Mouse (Mus musculus) hindbrain, embryonic 15.5 days (tissue): ENCODE results near the gene Inpp4b. TPM values are rescaled to one million over a fixed set of nuclear protein-coding genes. Genes with fewer than 3 reads are reported as not detected.

Experiments
- ATAC-seq: fragments of 200-750 bp; cut with Nextera tagmentation; 2 replicates; pipeline ENCODE4 v1.8.0; 2017; ENCODE audit warnings: low read depth, moderate number of reproducible peaks, moderate TSS enrichment; ENCODE audit not compliant: low FRiP score
- H3K27ac ChIP-seq: fragments of 300-500 bp; sonication (generic); replicated peaks from 2 replicates; pipeline ENCODE4 v1.5.1; 2015; ENCODE audit warnings: mild to moderate bottlenecking, inconsistent platforms
- H3K27me3 ChIP-seq: fragments of 300-500 bp; sonication (generic); 2 replicates; pipeline ENCODE4 v1.6.1; 2015; ENCODE audit warnings: control low read depth, inconsistent platforms
- H3K36me3 ChIP-seq: fragments of 300-500 bp; sonication (generic); 2 replicates; pipeline ENCODE4 v1.6.1; 2015; ENCODE audit warnings: control low read depth, inconsistent platforms
- H3K4me1 ChIP-seq: fragments of 300-500 bp; sonication (generic); replicated peaks from 2 replicates; pipeline ENCODE4 v1.6.1; 2015; ENCODE audit warnings: control low read depth, inconsistent platforms
- H3K4me2 ChIP-seq: fragments of 300-500 bp; sonication (generic); 2 replicates; pipeline ENCODE4 v1.6.1; 2015; ENCODE audit warnings: moderate library complexity, mild to moderate bottlenecking, inconsistent platforms
- H3K4me3 ChIP-seq: fragments of 300-500 bp; sonication (generic); 2 replicates; pipeline ENCODE4 v1.5.1; 2015; ENCODE audit warnings: mild to moderate bottlenecking, inconsistent platforms
- H3K9ac ChIP-seq: fragments of 300-500 bp; sonication (generic); 2 replicates; pipeline ENCODE4 v1.6.1; 2015; ENCODE audit warnings: inconsistent platforms
- H3K9me3 ChIP-seq: fragments of 300-500 bp; sonication (generic); 2 replicates; pipeline ENCODE4 v1.6.1; 2016; ENCODE audit warnings: control low read depth, inconsistent platforms
- WGBS: fragments of 180-500 bp; shearing (Covaris S2); methylation state at CpG from one replicate; pipeline ENCODE4 v1.1.7; 2015; 5-methylcytosine and 5-hydroxymethylcytosine counted together
- polyA plus RNA-seq: library from polyadenylated mRNA; unstranded; fragments of >200 nt; fragmentation: Nextera tagmentation; extraction: Ambion mirVana; gene quantifications from 2 replicates; pipeline ENCODE4 v1.2.1, GENCODE M21; 2015

Gene Inpp4b
- polyA plus RNA-seq, 1 experiment from 2014 or later, result 9.0 TPM

- no peak overlapping the region for H3K4me3 ChIP-seq
- no peak overlapping the region for H3K9ac ChIP-seq
- 64% methylated on average over 1 of the region's 1 CpGs for WGBS
- no peaks in the 10 kb centered on the region for H3K9me3 ChIP-seq
- H3K36me3 ChIP-seq, result no peaks in the 10 kb centered on the region
- no peak overlapping the region for H3K4me2 ChIP-seq
- H3K27me3 ChIP-seq, result no peaks in the 10 kb centered on the region
- H3K4me1 ChIP-seq, result no peaks in the 10 kb centered on the region
- ATAC-seq, result no peak
- H3K27ac ChIP-seq, result no peak overlapping the region
Measured at GRCm38 (mm10) chr8:81774454-81774853, 432.1 kb downstream of the Inpp4b start.

- Histone ChIP-seq H3K36me3 (no peaks in the 10 kb centered on the region), H3K4me2 (no peak overlapping the region), H3K27me3 (no peaks in the 10 kb centered on the region), H3K27ac (no peak overlapping the region), H3K4me1 (no peaks in the 10 kb centered on the region), H3K9me3 (no peaks in the 10 kb centered on the region), H3K4me3 (no peak overlapping the region), H3K9ac (no peak overlapping the region)
- WGBS, result 73% methylated on average over 4 of the region's 4 CpGs
- ATAC-seq, result no peak
Measured at GRCm38 (mm10) chr8:81776516-81777237, 434.3 kb downstream of the Inpp4b start.

GRCm38 (mm10) chr8:81777704-81778103 lies 435.3 kb downstream of the Inpp4b start:
- H3K9ac ChIP-seq, result no peak overlapping the region
- no peak for ATAC-seq
- H3K9me3 ChIP-seq, result no peaks in the 10 kb centered on the region
- H3K36me3 ChIP-seq, result no peaks in the 10 kb centered on the region
- no peak overlapping the region for H3K4me2 ChIP-seq
- 91% methylated on average over 1 of the region's 1 CpGs for WGBS
- H3K4me1 ChIP-seq, result no peaks in the 10 kb centered on the region
- no peak overlapping the region for H3K27ac ChIP-seq
- H3K27me3 ChIP-seq, result no peaks in the 10 kb centered on the region
- no peak overlapping the region for H3K4me3 ChIP-seq

GRCm38 (mm10) chr8:81779440-81779839 lies 437.1 kb downstream of the Inpp4b start:
- H3K4me3 ChIP-seq, result no peak overlapping the region
- no peaks in the 10 kb centered on the region for H3K36me3 ChIP-seq
- H3K4me1 ChIP-seq, result no peaks in the 10 kb centered on the region
- H3K9me3 ChIP-seq, result no peaks in the 10 kb centered on the region
- no peak for ATAC-seq
- H3K27ac ChIP-seq, result no peak overlapping the region
- no peak overlapping the region for H3K4me2 ChIP-seq
- WGBS, result 90% methylated on average over 5 of the region's 5 CpGs
- H3K27me3 ChIP-seq, result no peaks in the 10 kb centered on the region
- H3K9ac ChIP-seq, result no peak overlapping the region

GRCm38 (mm10) chr8:81780166-81780565 lies 437.8 kb downstream of the Inpp4b start:
- Histone ChIP-seq H3K36me3 (no peaks in the 10 kb centered on the region), H3K9ac (no peak overlapping the region), H3K4me2 (no peak overlapping the region), H3K4me1 (no peaks in the 10 kb centered on the region), H3K27ac (no peak overlapping the region), H3K27me3 (no peaks in the 10 kb centered on the region), H3K9me3 (no peaks in the 10 kb centered on the region), H3K4me3 (no peak overlapping the region)
- ATAC-seq, result no peak
- 90% methylated on average over 6 of the region's 6 CpGs for WGBS

- 87% methylated on average over 2 of the region's 2 CpGs for WGBS
- H3K4me3 ChIP-seq, result no peak overlapping the region
- H3K4me1 ChIP-seq, result no peaks in the 10 kb centered on the region
- H3K27me3 ChIP-seq, result no peaks in the 10 kb centered on the region
- ATAC-seq, result no peak
- H3K9ac ChIP-seq, result no peak overlapping the region
- H3K36me3 ChIP-seq, result no peaks in the 10 kb centered on the region
- no peak overlapping the region for H3K27ac ChIP-seq
- H3K4me2 ChIP-seq, result no peak overlapping the region
- no peaks in the 10 kb centered on the region for H3K9me3 ChIP-seq
Measured at GRCm38 (mm10) chr8:81780921-81781675, 438.7 kb downstream of the Inpp4b start.

GRCm38 (mm10) chr8:81782781-81783180 lies 440.4 kb downstream of the Inpp4b start:
- ATAC-seq, result no peak
- H3K27me3 ChIP-seq, result no peaks in the 10 kb centered on the region
- no peak overlapping the region for H3K4me3 ChIP-seq
- H3K9ac ChIP-seq, result no peak overlapping the region
- H3K4me1 ChIP-seq, result no peaks in the 10 kb centered on the region
- no peaks in the 10 kb centered on the region for H3K9me3 ChIP-seq
- H3K27ac ChIP-seq, result no peak overlapping the region
- 91% methylated on average over 4 of the region's 4 CpGs for WGBS
- no peak overlapping the region for H3K4me2 ChIP-seq
- H3K36me3 ChIP-seq, result no peaks in the 10 kb centered on the region

- Histone ChIP-seq H3K4me3 (no peak overlapping the region), H3K4me2 (no peak overlapping the region), H3K9ac (no peak overlapping the region), H3K9me3 (no peaks in the 10 kb centered on the region), H3K27ac (no peak overlapping the region), H3K36me3 (no peaks in the 10 kb centered on the region), H3K4me1 (no peaks in the 10 kb centered on the region), H3K27me3 (no peaks in the 10 kb centered on the region)
- ATAC-seq, result no peak
- WGBS, result 92% methylated on average over 3 of the region's 3 CpGs
Measured at GRCm38 (mm10) chr8:81784775-81785174, 442.4 kb downstream of the Inpp4b start.

- Histone ChIP-seq H3K4me2 (no peak overlapping the region), H3K9ac (no peak overlapping the region), H3K4me1 (no peaks in the 10 kb centered on the region), H3K9me3 (no peaks in the 10 kb centered on the region), H3K27ac (no peak overlapping the region), H3K4me3 (no peak overlapping the region), H3K27me3 (no peaks in the 10 kb centered on the region), H3K36me3 (no peaks in the 10 kb centered on the region)
- WGBS, result 76% methylated on average over 2 of the region's 2 CpGs
- ATAC-seq, result no peak
Measured at GRCm38 (mm10) chr8:81788498-81788897, 446.1 kb downstream of the Inpp4b start.

- 63% methylated on average over 5 of the region's 5 CpGs for WGBS
- Histone ChIP-seq H3K27ac (no peak overlapping the region), H3K4me1 (no peaks in the 10 kb centered on the region), H3K36me3 (no peaks in the 10 kb centered on the region), H3K9ac (no peak overlapping the region), H3K4me3 (no peak overlapping the region), H3K27me3 (0 out of 2 replicates have a peak, but pooled peaks cover 2% of the 10 kb centered on the region), H3K4me2 (no peak overlapping the region), H3K9me3 (no peaks in the 10 kb centered on the region)
- no peak for ATAC-seq
Measured at GRCm38 (mm10) chr8:81792649-81793048, 450.3 kb downstream of the Inpp4b start.

GRCm38 (mm10) chr8:81798501-81798900 lies 456.1 kb downstream of the Inpp4b start:
- Histone ChIP-seq H3K4me1 (no peaks in the 10 kb centered on the region), H3K27me3 (0 out of 2 replicates have a peak, but pooled peaks cover 2% of the 10 kb centered on the region), H3K9ac (no peak overlapping the region), H3K4me2 (no peak overlapping the region), H3K9me3 (no peaks in the 10 kb centered on the region), H3K36me3 (no peaks in the 10 kb centered on the region), H3K4me3 (no peak overlapping the region), H3K27ac (no peak overlapping the region)
- no peak for ATAC-seq
- 68% methylated on average over 1 of the region's 1 CpGs for WGBS

- Histone ChIP-seq H3K4me2 (no peak overlapping the region), H3K4me3 (no peak overlapping the region), H3K27me3 (no peaks in the 10 kb centered on the region), H3K9me3 (no peaks in the 10 kb centered on the region), H3K9ac (no peak overlapping the region), H3K36me3 (no peaks in the 10 kb centered on the region), H3K4me1 (no peaks in the 10 kb centered on the region), H3K27ac (no peak overlapping the region)
- no peak for ATAC-seq
Measured at GRCm38 (mm10) chr8:81800792-81801191, 458.4 kb downstream of the Inpp4b start.
